Mouse (Mus musculus): ENCODE data around the gene Aamp. TPM values are rescaled to one million over a fixed set of nuclear protein-coding genes. Genes with fewer than 3 reads are reported as not detected.
A peak's percentile ranks its signal among the peaks of the same experiment; 100 is the strongest.

Gene Aamp
- total and polyA plus RNA-seq, 3 experiments, result 108 to 172 (median 163) TPM

- Histone ChIP-seq H3K27ac (ENCODE audit: insufficient read depth, low read depth) (no peak overlapping the region), H3K36me3 (replicated peaks in 1 of 2; ENCODE audit: control insufficient read depth in 1 of 2, insufficient read depth in 1 of 2, low read length in 1 of 2) (no peaks in the 10 kb centered on the region), H3K4me1 (ENCODE audit: control insufficient read depth in 1 of 2, insufficient read depth in 2 of 2) (peaks cover 16 to 44% of the 10 kb centered on the region in 2 experiments), H3K79me2 (replicated peaks; ENCODE audit: control insufficient read depth, extremely low read depth, insufficient read depth, poor library complexity, severe bottlenecking) (no peaks in the 10 kb centered on the region; the same call in 1 of the 2 replicates), H3K9ac (ENCODE audit: insufficient read depth, low read depth) (no peak overlapping the region), H3K4me2 (ENCODE audit: insufficient read depth, low read depth, poor library complexity, severe bottlenecking) (no peak overlapping the region), H3K27me3 (replicated peaks) (no peaks in the 10 kb centered on the region), H3K4me3 (replicated peaks in 1 of 3; ENCODE audit: low read depth in 2 of 3, low read length in 2 of 3, poor library complexity in 1 of 3) (no peak overlapping the region), H3K9me3 (replicated peaks; ENCODE audit: low read length) (peaks cover 3% of the 10 kb centered on the region)
- in situ Hi-C loops (cut with MboI; ENCODE audit: low pct_ligation_motif_present, low pct_unique_long_range_greater_than_20kb, low sequenced_read_pairs) (no loop called here), dilution Hi-C loops (cut with MboI; ENCODE audit: extremely low pct_ligation_motif_present, extremely low pct_unique_long_range_greater_than_20kb, low sequenced_read_pairs) (no loop called here)
- no peak for DNase-seq (ENCODE audit: extremely low read depth)
- no peak for TF ChIP-seq CHD2 (IDR thresholded peaks at IDR 0.05; ENCODE audit: low read length)
- TF ChIP-seq ZMIZ1 (IDR thresholded peaks at IDR 0.05; ENCODE audit: low read depth, low read length), result no peak
- no peak for TF ChIP-seq GABPA (IDR thresholded peaks at IDR 0.05; ENCODE audit: insufficient replicate concordance, low read depth, low read length)
- TF ChIP-seq IRF4 (IDR thresholded peaks at IDR 0.05; ENCODE audit: low read depth, low read length), result no peak
- TF ChIP-seq ETS1 (conservative IDR thresholded peaks at IDR 0.05; ENCODE audit: low read depth, low read length), result no peak
- no peak for TF ChIP-seq EP300 (IDR thresholded peaks at IDR 0.05; ENCODE audit: low read length)
- TF ChIP-seq BHLHE40 (IDR thresholded peaks at IDR 0.05; ENCODE audit: low read depth, low read length), result no peak
- no peak for TF ChIP-seq NELFE (IDR thresholded peaks at IDR 0.05; ENCODE audit: low read depth, low read length)
- no peak for TF ChIP-seq E2F4 (IDR thresholded peaks at IDR 0.05; ENCODE audit: insufficient replicate concordance, low read depth, low read length)
Observed at GRCm38 (mm10) chr1:74316114-74316827, 31.7 kb upstream of the Aamp start.

- H3K27ac ChIP-seq (ENCODE audit: insufficient read depth, low read depth), result no peak overlapping the region
- no peaks in the 10 kb centered on the region for H3K36me3 ChIP-seq (replicated peaks in 1 of 2; ENCODE audit: control insufficient read depth in 1 of 2, insufficient read depth in 1 of 2, low read length in 1 of 2)
- H3K79me2 ChIP-seq (replicated peaks; ENCODE audit: control insufficient read depth, extremely low read depth, insufficient read depth, poor library complexity, severe bottlenecking), result no peaks in the 10 kb centered on the region; the same call in 1 of the 2 replicates
- no peaks in the 10 kb centered on the region for H3K27me3 ChIP-seq (replicated peaks)
- H3K9ac ChIP-seq (ENCODE audit: insufficient read depth, low read depth), result no peak overlapping the region
- no peaks in the 10 kb centered on the region for H3K9me3 ChIP-seq (replicated peaks; ENCODE audit: low read length)
- dilution Hi-C loops (cut with MboI; ENCODE audit: extremely low pct_ligation_motif_present, extremely low pct_unique_long_range_greater_than_20kb, low sequenced_read_pairs), result no loop called here
- H3K4me2 ChIP-seq (ENCODE audit: insufficient read depth, low read depth, poor library complexity, severe bottlenecking), result no peak overlapping the region
- TF ChIP-seq TBP (conservative IDR thresholded peaks at IDR 0.05; ENCODE audit: low read depth, low read length), result no peak
- in situ Hi-C loops (cut with MboI; ENCODE audit: low pct_ligation_motif_present, low pct_unique_long_range_greater_than_20kb, low sequenced_read_pairs), result loop anchor here (5.0 kb wide), 1 partner anchor 78 kb away; the partner anchor contains the start of gene Ctdsp1
- H3K4me1 ChIP-seq (ENCODE audit: control insufficient read depth in 1 of 2, insufficient read depth in 2 of 2), result peaks cover 16 to 48% of the 10 kb centered on the region in 2 experiments
- no peak for DNase-seq (ENCODE audit: extremely low read depth)
- H3K4me3 ChIP-seq (replicated peaks in 1 of 3; ENCODE audit: low read depth in 2 of 3, low read length in 2 of 3, poor library complexity in 1 of 3), result no peak overlapping the region
Observed at GRCm38 (mm10) chr1:74314796-74315195, 30.3 kb upstream of the Aamp start.

GRCm38 (mm10) chr1:74313049-74313692, 28.6 kb upstream of the Aamp start:
- Histone ChIP-seq H3K27me3 (replicated peaks) (no peaks in the 10 kb centered on the region), H3K27ac (ENCODE audit: insufficient read depth, low read depth) (no peak overlapping the region), H3K4me3 (replicated peaks in 1 of 3; ENCODE audit: low read depth in 2 of 3, low read length in 2 of 3, poor library complexity in 1 of 3) (no peak overlapping the region), H3K9ac (ENCODE audit: insufficient read depth, low read depth) (no peak overlapping the region), H3K36me3 (replicated peaks in 1 of 2; ENCODE audit: control insufficient read depth in 1 of 2, insufficient read depth in 1 of 2, low read length in 1 of 2) (no peaks in the 10 kb centered on the region), H3K4me2 (ENCODE audit: insufficient read depth, low read depth, poor library complexity, severe bottlenecking) (0 out of 2 replicates have a peak overlapping the region, but pooled peaks have one; percentile 24), H3K9me3 (replicated peaks; ENCODE audit: low read length) (no peaks in the 10 kb centered on the region), H3K4me1 (ENCODE audit: control insufficient read depth in 1 of 2, insufficient read depth in 2 of 2) (peaks cover 16 to 61% of the 10 kb centered on the region in 2 experiments), H3K79me2 (replicated peaks; ENCODE audit: control insufficient read depth, extremely low read depth, insufficient read depth, poor library complexity, severe bottlenecking) (no peaks in the 10 kb centered on the region; the same call in 1 of the 2 replicates)
- in situ Hi-C loops (cut with MboI; ENCODE audit: low pct_ligation_motif_present, low pct_unique_long_range_greater_than_20kb, low sequenced_read_pairs), result loop anchor here (5.0 kb wide), 1 partner anchor 79 kb away; the partner anchor contains the start of gene Ctdsp1
- dilution Hi-C loops (cut with MboI; ENCODE audit: extremely low pct_ligation_motif_present, extremely low pct_unique_long_range_greater_than_20kb, low sequenced_read_pairs), result no loop called here
- peak; percentile 85 for DNase-seq (ENCODE audit: extremely low read depth)
- TF ChIP-seq ZMIZ1 (IDR thresholded peaks at IDR 0.05; ENCODE audit: low read depth, low read length) (no peak), NELFE (IDR thresholded peaks at IDR 0.05; ENCODE audit: low read depth, low read length) (no peak; the same call in 1 of the 2 replicates), JUND (conservative IDR thresholded peaks at IDR 0.05; ENCODE audit: low read depth, low read length) (peak; percentile 61; the same call in 1 of the 2 replicates), JUN (IDR thresholded peaks at IDR 0.05; ENCODE audit: insufficient read depth, low read depth, low read length) (peak; percentile 14; the same call in 1 of the 2 replicates), ZC3H11A (IDR thresholded peaks at IDR 0.05; ENCODE audit: low read depth, low read length) (peak; percentile 97), USF1 (IDR thresholded peaks at IDR 0.05; ENCODE audit: low read depth, low read length) (no peak), HCFC1 (IDR thresholded peaks at IDR 0.05; ENCODE audit: low read depth, low read length) (no peak), RCOR1 (conservative IDR thresholded peaks at IDR 0.05; ENCODE audit: low read depth, low read length) (no peak), ELF1 (IDR thresholded peaks at IDR 0.05; ENCODE audit: low read depth, low read length) (no peak), IRF4 (IDR thresholded peaks at IDR 0.05; ENCODE audit: low read depth, low read length) (peak; percentile 45; the same call in 1 of the 2 replicates), ZKSCAN1 (IDR thresholded peaks at IDR 0.05; ENCODE audit: borderline replicate concordance, low read depth, low read length) (no peak), NRF1 (IDR thresholded peaks at IDR 0.05; ENCODE audit: low read depth, low read length) (no peak), CHD1 (IDR thresholded peaks at IDR 0.05; ENCODE audit: low read depth, low read length) (no peak), CHD2 (IDR thresholded peaks at IDR 0.05; ENCODE audit: low read length) (no peak), MEF2A (IDR thresholded peaks at IDR 0.05; ENCODE audit: borderline replicate concordance, low read depth, low read length) (no peak)

Measured in CH12.LX (cell line).